Comparison of ENCODE assay signal across 29 mouse cellular contexts in the genomic region with DNA sequence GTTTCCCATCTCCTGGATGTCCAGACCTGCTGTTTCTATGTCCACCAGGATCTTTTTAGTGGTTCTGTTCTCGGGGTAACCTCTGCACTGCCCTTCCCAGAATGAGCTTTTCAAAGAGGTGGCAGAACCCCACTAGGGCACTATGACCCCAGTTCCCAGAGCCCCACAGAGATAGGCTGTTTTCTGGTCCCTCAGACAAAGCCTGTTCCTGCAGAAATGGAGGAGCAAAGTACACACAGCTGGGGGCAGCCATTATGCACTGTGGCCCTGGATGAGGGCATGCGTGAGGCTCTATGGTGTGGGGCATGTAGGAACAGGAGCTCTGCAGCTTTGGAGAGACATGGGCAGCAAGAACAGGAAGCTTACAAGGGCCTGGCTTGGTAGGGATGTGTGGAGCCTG. TPM values are rescaled to one million over a fixed set of nuclear protein-coding genes. Genes with fewer than 3 reads are reported as not detected.
DNase-seq lines count a peak whose midpoint lies in the region; ATAC-seq lines count a peak whose summit lies in the region.
"Had no signal": no experiment of that assay in that cellular context is flagged by ENCODE, and none has a peak within 500 bp of the region (broad histone marks: within the 10 kb centered on the region; RNA-seq: fewer than 3 reads in every experiment).

No protein-coding gene starts in this region.

- no peaks in the 10 kb centered on the region for H3K9me3 ChIP-seq in kidney, embryonic 16.5 days (ENCODE audit: low read length)
- H3K9me3 ChIP-seq: embryonic facial prominence, embryonic 12.5 days; embryonic facial prominence, embryonic 15.5 days; G1E; heart, embryonic 12.5 days; heart, embryonic 15.5 days; hindbrain, embryonic 10.5 days; hindbrain, embryonic 13.5 days had no signal

- ATAC-seq in kidney, embryonic 16.5 days (ENCODE audit: low FRiP score, low TSS enrichment) = no peak
- ATAC-seq: forebrain, embryonic 14.5 days; forebrain, postnatal 0 days; hindbrain, embryonic 16.5 days had no signal

- 95% methylated on average over 2 of the region's 2 CpGs for WGBS in kidney, embryonic 16.5 days

- no peak overlapping the region for H3K4me2 ChIP-seq in kidney, embryonic 16.5 days (replicated peaks; ENCODE audit: low read depth, low read length)
- H3K4me2 ChIP-seq: embryonic facial prominence, embryonic 12.5 days; embryonic facial prominence, embryonic 15.5 days; heart, embryonic 12.5 days; heart, embryonic 15.5 days; hindbrain, embryonic 13.5 days had no signal

- H3K36me3 ChIP-seq in kidney, embryonic 16.5 days (ENCODE audit: insufficient read depth, low read length) = peaks cover 87% of the 10 kb centered on the region

- no peak overlapping the region for H3K4me3 ChIP-seq in kidney, embryonic 16.5 days (ENCODE audit: low read length)
- H3K4me3 ChIP-seq: embryonic facial prominence, embryonic 12.5 days; embryonic facial prominence, embryonic 15.5 days; gastrocnemius, adult 2 months; heart, embryonic 12.5 days; heart, embryonic 15.5 days; hindbrain, embryonic 10.5 days; hindbrain, embryonic 13.5 days had no signal

- peak; percentile 47 for DNase-seq in kidney, adult 18-20 months
- no peak for DNase-seq in kidney, postnatal 10 days
- DNase-seq in kidney, adult 9 months = peak; percentile 77
- peak; percentile 36 to 63 for DNase-seq in kidney, postnatal 25 days
- no peak for DNase-seq in spleen, postnatal 36 days (ENCODE audit: low spot score in 2 of 2)
- DNase-seq: adrenal gland, adult 2 months; adrenal gland, postnatal 14 days; B cell, adult 2 months; cerebellum, adult 11 months; cerebellum, adult 2 months; cerebellum, adult 9-11 months; cerebellum, postnatal 25 days; forebrain, postnatal 0 days; gastrocnemius, adult 2 months; gastrocnemius, postnatal 14 days; heart, adult 18-20 months; heart, postnatal 10 days; heart, postnatal 36 days had no signal

- H3K9ac ChIP-seq in kidney, embryonic 16.5 days (replicated peaks; ENCODE audit: low read length) = no peak overlapping the region
- H3K9ac ChIP-seq: embryonic facial prominence, embryonic 12.5 days; embryonic facial prominence, embryonic 15.5 days; forebrain, postnatal 0 days; heart, embryonic 12.5 days; heart, embryonic 15.5 days; hindbrain, embryonic 13.5 days had no signal

- no peaks in the 10 kb centered on the region for H3K4me1 ChIP-seq in kidney, embryonic 16.5 days (ENCODE audit: insufficient read depth, low read length)
- H3K4me1 ChIP-seq: embryonic facial prominence, embryonic 12.5 days; embryonic facial prominence, embryonic 15.5 days; heart, embryonic 12.5 days; heart, embryonic 15.5 days; hindbrain, embryonic 10.5 days; hindbrain, embryonic 13.5 days had no signal

- H3K27me3 ChIP-seq in kidney, embryonic 16.5 days (ENCODE audit: insufficient read depth, low read length) = no peaks in the 10 kb centered on the region
- H3K27me3 ChIP-seq: CH12.LX; embryonic facial prominence, embryonic 12.5 days; embryonic facial prominence, embryonic 15.5 days; heart, embryonic 12.5 days; heart, embryonic 15.5 days; hindbrain, embryonic 13.5 days had no signal

- H3K27ac ChIP-seq in kidney, embryonic 16.5 days (ENCODE audit: low read length) = no peak overlapping the region
- H3K27ac ChIP-seq: embryonic facial prominence, embryonic 12.5 days; embryonic facial prominence, embryonic 15.5 days; gastrocnemius, adult 2 months; heart, embryonic 15.5 days; hindbrain, embryonic 10.5 days; hindbrain, embryonic 13.5 days had no signal

RNA-seq across cellular contexts. Expression of gene Mmp17, which starts 32.0 kb away (rescaled TPM):
- 3.3 and 4.7 TPM in 2 replicates for polyA plus RNA-seq in kidney, embryonic 16.5 days (2015; fragmentation: Nextera tagmentation; extraction: Ambion mirVana)

RNA-seq across cellular contexts. Expression of gene Sfswap, which starts 51.0 kb away (rescaled TPM):
- polyA plus RNA-seq in kidney, embryonic 16.5 days (2015; fragmentation: Nextera tagmentation; extraction: Ambion mirVana) = 39.1 and 44.0 TPM in 2 replicates

Comparison
In these comparisons a context has a peak if more than half of its experiments do, and no peak if none do; other contexts are left out.
1. DNase-seq: peak in kidney, adult 18-20 months (single experiment), kidney, adult 9 months (single experiment) and kidney, postnatal 25 days (2 of 2); none in kidney, postnatal 10 days (single experiment) and spleen, postnatal 36 days (0 of 2).